ENCODE assay signal across 20 mouse cellular contexts in genomic region chr8:122238225-122238624, GRCm38 (mm10). TPM values are rescaled to one million over a fixed set of nuclear protein-coding genes. Genes with fewer than 3 reads are reported as not detected.
A peak's percentile ranks its signal among the peaks of the same experiment; 100 is the strongest.
DNase-seq lines count a peak whose midpoint lies in the region; ATAC-seq and TF ChIP-seq lines count a peak whose summit lies in the region.
"Had no signal": no experiment of that assay in that cellular context is flagged by ENCODE, and none has a peak within 500 bp of the region (broad histone marks: within the 10 kb centered on the region; RNA-seq: fewer than 3 reads in every experiment).

No protein-coding gene starts in this region.

- WGBS in heart, adult 2 months = 63% methylated on average over 11 of the region's 11 CpGs
- WGBS in heart, embryonic 12.5 days = 72% methylated on average over 11 of the region's 11 CpGs
- WGBS in heart, embryonic 14.5 days = 61% methylated on average over 11 of the region's 11 CpGs

- H3K4me1 ChIP-seq in heart, adult 2 months (ENCODE audit: control insufficient read depth, insufficient read depth, low read length) = peaks cover 9% of the 10 kb centered on the region
- H3K4me1 ChIP-seq in heart, embryonic 12.5 days (replicated peaks) = peaks cover 37% of the 10 kb centered on the region
- H3K4me1 ChIP-seq in heart, embryonic 14.5 days (ENCODE audit: control insufficient read depth in 2 of 2, insufficient read depth in 2 of 2, low read length in 2 of 2) = peaks cover 19 to 30% of the 10 kb centered on the region in 2 experiments

- 0 out of 2 replicates have a peak, but pooled peaks have one; percentile 40 for TF ChIP-seq EP300 in heart, adult 2 months (IDR thresholded peaks at IDR 0.05; ENCODE audit: insufficient read depth, low read depth, low read length)

- no peaks in the 10 kb centered on the region for H3K79me2 ChIP-seq in heart, adult 2 months (replicated peaks; ENCODE audit: control insufficient read depth, insufficient read depth, low read length)

- H3K36me3 ChIP-seq in heart, adult 2 months (ENCODE audit: control insufficient read depth, insufficient read depth, low read length) = no peaks in the 10 kb centered on the region
- no peaks in the 10 kb centered on the region for H3K36me3 ChIP-seq in heart, embryonic 12.5 days
- H3K36me3 ChIP-seq in heart, embryonic 14.5 days (ENCODE audit: control insufficient read depth, insufficient read depth, low read length) = no peaks in the 10 kb centered on the region
- H3K36me3 ChIP-seq: embryonic facial prominence, embryonic 12.5 days; hindbrain, embryonic 12.5 days; neural tube, embryonic 15.5 days had no signal

- H3K4me2 ChIP-seq in heart, embryonic 12.5 days = no peak overlapping the region
- H3K4me2 ChIP-seq in heart, embryonic 14.5 days (ENCODE audit: low read length) = no peak overlapping the region
- H3K4me2 ChIP-seq: embryonic facial prominence, embryonic 12.5 days; hindbrain, embryonic 12.5 days; liver, embryonic 11.5 days; neural tube, embryonic 15.5 days had no signal

- TF ChIP-seq CTCF in heart, adult 2 months (IDR thresholded peaks at IDR 0.05) = no peak

- TF ChIP-seq POLR2A in heart, adult 2 months (IDR thresholded peaks at IDR 0.05; ENCODE audit: insufficient read depth, low read depth, low read length) = no peak

- ATAC-seq in heart, embryonic 12.5 days (ENCODE audit: insufficient number of reproducible peaks, low FRiP score) = no peak
- no peak for ATAC-seq in heart, embryonic 14.5 days (ENCODE audit: insufficient number of reproducible peaks, insufficient read depth, low FRiP score, low read depth)
- ATAC-seq: forebrain, embryonic 16.5 days had no signal

- peak overlapping the region; percentile 79 for H3K27ac ChIP-seq in heart, adult 2 months
- no peak overlapping the region for H3K27ac ChIP-seq in heart, embryonic 12.5 days (ENCODE audit: poor library complexity, severe bottlenecking)
- 0 out of 4 replicates have a peak overlapping the region, but pooled peaks of 1 of the 2 experiments have one; percentile 9 for H3K27ac ChIP-seq in heart, embryonic 14.5 days (replicated peaks in 1 of 2; ENCODE audit: control insufficient read depth in 1 of 2, insufficient read depth in 1 of 2, low read depth in 2 of 2, low read length in 2 of 2)
- H3K27ac ChIP-seq: embryonic facial prominence, embryonic 12.5 days; hindbrain, embryonic 12.5 days; layer of hippocampus, adult 2 months; neural tube, embryonic 15.5 days had no signal

- H3K4me3 ChIP-seq in heart, adult 2 months = no peak overlapping the region
- H3K4me3 ChIP-seq in heart, embryonic 12.5 days = no peak overlapping the region
- H3K4me3 ChIP-seq in heart, embryonic 14.5 days (ENCODE audit: control insufficient read depth in 1 of 2, insufficient read depth in 1 of 2, low read depth in 1 of 2, low read length in 2 of 2) = no peak overlapping the region
- H3K4me3 ChIP-seq: embryonic facial prominence, embryonic 12.5 days; hindbrain, embryonic 12.5 days; layer of hippocampus, adult 2 months; neural tube, embryonic 15.5 days had no signal

- H3K9me3 ChIP-seq in heart, embryonic 12.5 days (replicated peaks) = no peaks in the 10 kb centered on the region
- H3K9me3 ChIP-seq in heart, embryonic 14.5 days (ENCODE audit: control insufficient read depth, low read length) = no peaks in the 10 kb centered on the region
- H3K9me3 ChIP-seq: embryonic facial prominence, embryonic 12.5 days; hindbrain, embryonic 12.5 days; neural tube, embryonic 15.5 days had no signal

- H3K9ac ChIP-seq in heart, adult 2 months (ENCODE audit: low read depth, low read length) = no peak overlapping the region; the same call in 1 of the 2 replicates
- H3K9ac ChIP-seq in heart, embryonic 12.5 days = no peak overlapping the region
- H3K9ac ChIP-seq in heart, embryonic 14.5 days (ENCODE audit: low read length) = peak overlapping the region; percentile 34; the same call in 1 of the 2 replicates
- H3K9ac ChIP-seq: embryonic facial prominence, embryonic 12.5 days; hindbrain, embryonic 12.5 days; neural tube, embryonic 15.5 days had no signal

- intact Hi-C loops in heart, adult 2 months (cut with DNase I) = no loop called here

- DNase-seq in heart, adult 2 months = peak; percentile 47 to 69
- DNase-seq in heart, adult 8-10 months (ENCODE audit: low spot score) = peak; percentile 49
- peak; percentile 48 for DNase-seq in skeletal muscle tissue, adult 2 months (ENCODE audit: low read depth, low spot score)
- DNase-seq in layer of hippocampus, postnatal 14 days (ENCODE audit: low spot score in 2 of 2) = no peak
- no peak for DNase-seq in adrenal gland, postnatal 10 days
- DNase-seq: adrenal gland, adult 8-10 months; cerebellum, adult 9-10 months; kidney, adult 2 months; kidney, postnatal 10 days; left cerebral cortex, postnatal 4 days; lung, postnatal 14 days; midbrain, embryonic 14.5 days had no signal

- H3K27me3 ChIP-seq in heart, adult 2 months (ENCODE audit: control insufficient read depth, insufficient read depth, low read length) = no peaks in the 10 kb centered on the region
- H3K27me3 ChIP-seq in heart, embryonic 12.5 days (replicated peaks) = peaks cover 1% of the 10 kb centered on the region; the same call in 1 of the 2 replicates
- H3K27me3 ChIP-seq in heart, embryonic 14.5 days (ENCODE audit: control insufficient read depth, insufficient read depth, low read length) = no peaks in the 10 kb centered on the region
- H3K27me3 ChIP-seq: hindbrain, embryonic 12.5 days; neural tube, embryonic 15.5 days had no signal

RNA-seq across cellular contexts. Expression of gene Zfpm1, which starts 43.7 kb away (rescaled TPM):
- 10 to 100 TPM; 21.2 to 24.6 TPM for total RNA-seq in heart, adult 2 months (2021)
- 20.0 and 20.9 TPM in 2 replicates for polyA plus RNA-seq in heart, adult 2 months (2012; rRNA removed)
- 8.0 and 9.2 TPM in 2 replicates for polyA plus RNA-seq in heart, embryonic 12.5 days (2016; fragmentation: Nextera tagmentation; extraction: Ambion mirVana)
- 10 to 100 TPM; 18.1 to 23.2 (median 21.3) TPM for total RNA-seq in heart, adult 8-10 months (2022)
- 4.4 and 6.1 TPM in 2 replicates for polyA plus RNA-seq in heart, embryonic 14.5 days (2014; fragmentation: Nextera tagmentation; extraction: Ambion mirVana)
- total RNA-seq in layer of hippocampus, postnatal 14 days (2021) = 10 to 100 TPM; 28.3 to 31.7 TPM
- total RNA-seq in adrenal gland, postnatal 10 days (2021) = 10 to 100 TPM; 27.2 to 29.0 TPM

Comparison
In these comparisons a context has a peak if more than half of its experiments do, and no peak if none do; other contexts are left out.
1. DNase-seq: peak in heart, adult 2 months (2 of 2), heart, adult 8-10 months (single experiment) and skeletal muscle tissue, adult 2 months (single experiment); none in layer of hippocampus, postnatal 14 days (0 of 2) and adrenal gland, postnatal 10 days (single experiment).